ENCODE assay signal across 23 mouse cellular contexts in genomic region chr10:85451629-85452368, GRCm38 (mm10).
A peak's percentile ranks its signal among the peaks of the same experiment; 100 is the strongest.
DNase-seq lines count a peak whose midpoint lies in the region; ATAC-seq and TF ChIP-seq lines count a peak whose summit lies in the region.
"Had no signal": no experiment of that assay in that cellular context is flagged by ENCODE, and none has a peak within 500 bp of the region (broad histone marks: within the 10 kb centered on the region; RNA-seq: fewer than 3 reads in every experiment).

No protein-coding gene starts in this region.

- H3K27ac ChIP-seq in hindbrain, embryonic 11.5 days (ENCODE audit: low read depth, low read length) = no peak overlapping the region
- H3K27ac ChIP-seq in hindbrain, postnatal 0 days = no peak overlapping the region
- H3K27ac ChIP-seq in forebrain, embryonic 14.5 days (ENCODE audit: low read depth, low read length) = 0 out of 2 replicates have a peak overlapping the region, but pooled peaks have one; percentile 21
- H3K27ac ChIP-seq in liver, postnatal 0 days (ENCODE audit: low read depth) = no peak overlapping the region
- H3K27ac ChIP-seq: embryonic facial prominence, embryonic 10.5 days; heart, embryonic 15.5 days; limb, embryonic 15.5 days; stomach, embryonic 15.5 days had no signal

- H3K4me1 ChIP-seq in hindbrain, embryonic 11.5 days (replicated peaks; ENCODE audit: control insufficient read depth, insufficient read depth, low read length) = no peaks in the 10 kb centered on the region
- no peaks in the 10 kb centered on the region for H3K4me1 ChIP-seq in hindbrain, postnatal 0 days (ENCODE audit: insufficient read depth, low read length)
- peaks cover 6% of the 10 kb centered on the region; the same call in 1 of the 2 replicates for H3K4me1 ChIP-seq in forebrain, embryonic 14.5 days (ENCODE audit: control insufficient read depth, insufficient read depth, low read length)
- no peaks in the 10 kb centered on the region for H3K4me1 ChIP-seq in liver, postnatal 0 days (ENCODE audit: insufficient read depth)
- H3K4me1 ChIP-seq: heart, embryonic 15.5 days; limb, embryonic 15.5 days; stomach, embryonic 15.5 days had no signal

- H3K4me2 ChIP-seq in hindbrain, embryonic 11.5 days (replicated peaks; ENCODE audit: low read depth, low read length) = no peak overlapping the region
- no peak overlapping the region for H3K4me2 ChIP-seq in hindbrain, postnatal 0 days (ENCODE audit: low read depth, low read length)
- H3K4me2 ChIP-seq in forebrain, embryonic 14.5 days (ENCODE audit: low read length) = no peak overlapping the region
- H3K4me2 ChIP-seq in liver, postnatal 0 days (ENCODE audit: low read depth, low read length) = no peak overlapping the region
- H3K4me2 ChIP-seq: heart, embryonic 15.5 days; limb, embryonic 15.5 days; stomach, embryonic 15.5 days had no signal

- DNase-seq in hindbrain, embryonic 11.5 days (ENCODE audit: low spot score) = no peak
- no peak for DNase-seq in hindbrain, postnatal 0 days (ENCODE audit: low spot score)
- peak; percentile 34 for DNase-seq in WW6 (ENCODE audit: low read depth, low spot score)
- peak; percentile 37 for DNase-seq in forebrain, embryonic 14.5 days (ENCODE audit: low spot score)
- no peak for DNase-seq in urinary bladder, postnatal 14 days (ENCODE audit: low spot score)
- no peak for DNase-seq in liver, postnatal 0 days
- no peak for DNase-seq in right cerebral cortex, postnatal 25 days
- DNase-seq: cerebellum, adult 9-11 months; heart, adult 18-20 months; kidney, adult 9 months; kidney, postnatal 4 days; midbrain, embryonic 14.5 days; right cerebral cortex, adult 18-20 months; thymus, adult 2 months had no signal

- H3K27me3 ChIP-seq in hindbrain, embryonic 11.5 days (ENCODE audit: control insufficient read depth, insufficient read depth, low read length) = peaks cover 15% of the 10 kb centered on the region
- H3K27me3 ChIP-seq in hindbrain, postnatal 0 days (ENCODE audit: insufficient read depth, low read length) = no peaks in the 10 kb centered on the region
- no peaks in the 10 kb centered on the region for H3K27me3 ChIP-seq in forebrain, embryonic 14.5 days (replicated peaks; ENCODE audit: control insufficient read depth, insufficient read depth, low read length)
- H3K27me3 ChIP-seq in liver, postnatal 0 days (ENCODE audit: insufficient read depth, low read length) = no peaks in the 10 kb centered on the region
- H3K27me3 ChIP-seq: CH12.LX; limb, embryonic 15.5 days; Patski; stomach, embryonic 15.5 days had no signal

- H3K9me3 ChIP-seq in hindbrain, embryonic 11.5 days (ENCODE audit: control insufficient read depth, low read length) = no peaks in the 10 kb centered on the region
- H3K9me3 ChIP-seq in hindbrain, postnatal 0 days (ENCODE audit: low read length) = no peaks in the 10 kb centered on the region
- H3K9me3 ChIP-seq in forebrain, embryonic 14.5 days (replicated peaks; ENCODE audit: control insufficient read depth, low read length) = no peaks in the 10 kb centered on the region
- H3K9me3 ChIP-seq in liver, postnatal 0 days (ENCODE audit: low read length) = no peaks in the 10 kb centered on the region
- H3K9me3 ChIP-seq: embryonic facial prominence, embryonic 10.5 days; heart, embryonic 15.5 days; limb, embryonic 15.5 days; stomach, embryonic 15.5 days had no signal

- H3K4me3 ChIP-seq in hindbrain, embryonic 11.5 days (ENCODE audit: low read depth, low read length) = no peak overlapping the region
- no peak overlapping the region for H3K4me3 ChIP-seq in hindbrain, postnatal 0 days (ENCODE audit: low read length)
- no peak overlapping the region for H3K4me3 ChIP-seq in forebrain, embryonic 14.5 days (ENCODE audit: low read depth, low read length)
- H3K4me3 ChIP-seq in liver, postnatal 0 days (ENCODE audit: low read depth, low read length) = no peak overlapping the region
- H3K4me3 ChIP-seq: embryonic facial prominence, embryonic 10.5 days; erythroblast, embryonic 14.5 days; heart, embryonic 15.5 days; limb, embryonic 15.5 days; myocyte; stomach, embryonic 15.5 days had no signal

- no peak overlapping the region for H3K9ac ChIP-seq in hindbrain, embryonic 11.5 days (ENCODE audit: low read depth, low read length)
- H3K9ac ChIP-seq in hindbrain, postnatal 0 days (replicated peaks; ENCODE audit: low read length) = no peak overlapping the region
- H3K9ac ChIP-seq in forebrain, embryonic 14.5 days (ENCODE audit: low read length) = no peak overlapping the region
- no peak overlapping the region for H3K9ac ChIP-seq in liver, postnatal 0 days (replicated peaks)
- H3K9ac ChIP-seq: heart, embryonic 15.5 days; limb, embryonic 15.5 days; stomach, embryonic 15.5 days had no signal

- WGBS in hindbrain, embryonic 11.5 days = 50% methylated on average over 8 of the region's 8 CpGs
- 38% methylated on average over 8 of the region's 8 CpGs for WGBS in hindbrain, postnatal 0 days
- 16% methylated on average over 8 of the region's 8 CpGs for WGBS in forebrain, embryonic 14.5 days
- 32% methylated on average over 8 of the region's 8 CpGs for WGBS in liver, postnatal 0 days (ENCODE audit: insufficient replicate concordance)

- H3K36me3 ChIP-seq in hindbrain, embryonic 11.5 days (ENCODE audit: control insufficient read depth, insufficient read depth, low read length) = no peaks in the 10 kb centered on the region
- no peaks in the 10 kb centered on the region for H3K36me3 ChIP-seq in hindbrain, postnatal 0 days (ENCODE audit: insufficient read depth, low read length)
- no peaks in the 10 kb centered on the region for H3K36me3 ChIP-seq in forebrain, embryonic 14.5 days (ENCODE audit: control insufficient read depth, insufficient read depth, low read length)
- no peaks in the 10 kb centered on the region for H3K36me3 ChIP-seq in liver, postnatal 0 days (replicated peaks; ENCODE audit: insufficient read depth, low read length)
- H3K36me3 ChIP-seq: embryonic facial prominence, embryonic 10.5 days; heart, embryonic 15.5 days; limb, embryonic 15.5 days; stomach, embryonic 15.5 days had no signal

- no peak for TF ChIP-seq CTCF in hindbrain, postnatal 0 days (IDR thresholded peaks at IDR 0.05; ENCODE audit: low read depth)
- no peak for TF ChIP-seq CTCF in liver, postnatal 0 days (IDR thresholded peaks at IDR 0.05; ENCODE audit: low read depth)

- ATAC-seq in hindbrain, embryonic 11.5 days (ENCODE audit: low FRiP score) = peak; percentile 30; the same call in 1 of the 2 replicates
- ATAC-seq in hindbrain, postnatal 0 days = no peak
- ATAC-seq in forebrain, embryonic 14.5 days = peak; percentile 37; the same call in 1 of the 2 replicates
- peak; percentile 52 for ATAC-seq in megakaryocyte, adult 5-6 weeks (ENCODE audit: poor library complexity, severe bottlenecking)
- ATAC-seq in liver, postnatal 0 days = no peak
- ATAC-seq: Patski had no signal

- TF ChIP-seq EP300 in liver, postnatal 0 days (IDR thresholded peaks at IDR 0.05; ENCODE audit: low read depth) = no peak

Comparison
In these comparisons a context has a peak if more than half of its experiments do, and no peak if none do; other contexts are left out.
1. ATAC-seq: peak in hindbrain, embryonic 11.5 days (single experiment), forebrain, embryonic 14.5 days (single experiment) and megakaryocyte, adult 5-6 weeks (single experiment); none in hindbrain, postnatal 0 days (single experiment) and liver, postnatal 0 days (single experiment).
2. DNase-seq: peak in WW6 (single experiment) and forebrain, embryonic 14.5 days (single experiment); none in hindbrain, embryonic 11.5 days (single experiment), hindbrain, postnatal 0 days (single experiment), urinary bladder, postnatal 14 days (single experiment), liver, postnatal 0 days (single experiment) and right cerebral cortex, postnatal 25 days (single experiment).